Mouse (Mus musculus) retina, embryonic 14.5 days (tissue): ENCODE data around the gene Nrde2.
A peak's percentile ranks its signal among the peaks of the same experiment; 100 is the strongest.

Experiments
- DNase-seq: peaks from one replicate; pipeline ENCODE4 v3.0.0-alpha.2; 2015; ENCODE audit warnings: low spot score

Nrde2 gene

DNA sequence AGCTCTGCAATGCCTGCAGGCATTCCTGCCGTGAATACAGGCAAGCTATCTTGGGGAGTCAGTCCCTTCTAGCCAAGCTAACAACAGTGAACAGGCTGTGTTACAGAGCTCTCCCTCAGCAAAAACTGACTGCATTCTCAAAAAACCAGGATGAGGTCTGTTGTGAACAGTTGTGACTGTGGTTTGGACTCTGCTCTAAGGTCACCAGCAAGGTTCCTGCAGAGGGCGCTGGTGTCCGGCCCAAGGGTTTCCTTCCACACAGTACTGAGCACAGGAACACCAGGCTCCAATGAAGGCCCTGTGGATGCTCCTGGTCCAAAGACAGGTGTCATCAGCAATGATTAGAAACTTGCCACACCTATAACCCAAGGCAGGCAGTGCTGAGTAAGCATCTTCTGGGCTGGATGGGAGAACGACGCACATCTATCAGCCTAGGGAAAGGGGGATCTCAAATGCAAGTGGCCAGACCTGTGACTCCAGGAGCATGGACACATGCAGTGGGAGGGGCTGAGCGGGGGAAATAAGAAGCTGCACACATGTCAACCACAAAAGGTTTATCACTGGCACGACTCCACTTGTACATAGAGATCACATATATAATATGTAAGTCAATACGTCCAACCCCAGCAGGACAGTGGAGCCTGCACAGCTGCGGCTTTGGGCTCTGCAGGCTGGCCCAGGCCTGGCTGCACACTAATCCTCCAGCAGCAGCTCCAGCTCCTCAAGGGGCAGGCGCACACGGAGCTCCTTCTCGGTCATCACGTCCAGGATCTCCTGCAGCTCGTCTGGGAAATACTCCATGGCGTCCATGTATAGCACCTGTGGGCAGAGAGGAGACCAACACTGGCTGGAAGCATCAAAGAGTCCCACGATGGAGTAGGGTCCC lies 34.3 kb downstream of the Nrde2 start:
- DNase-seq: peak; percentile 38

DNA sequence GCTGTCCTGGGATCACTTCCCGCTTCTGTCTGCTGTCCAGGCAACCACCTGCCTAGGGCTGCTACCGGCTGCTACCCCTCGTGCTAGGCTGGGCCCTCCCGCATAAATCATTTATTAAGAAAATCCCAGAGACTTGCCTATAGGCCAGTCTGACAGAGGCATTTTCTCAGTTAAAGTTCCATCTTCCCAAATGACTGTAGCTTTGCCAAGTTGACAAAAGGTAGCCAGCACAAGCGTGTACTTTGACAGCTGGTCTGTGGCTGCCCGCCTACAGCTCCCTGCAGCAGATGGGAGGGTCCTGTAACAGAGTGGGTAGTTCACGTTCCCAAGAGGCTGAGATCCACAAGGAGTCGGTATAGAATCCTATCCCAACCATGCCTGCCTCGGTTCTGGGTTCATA lies 36.0 kb downstream of the Nrde2 start:
- no peak for DNase-seq

DNA sequence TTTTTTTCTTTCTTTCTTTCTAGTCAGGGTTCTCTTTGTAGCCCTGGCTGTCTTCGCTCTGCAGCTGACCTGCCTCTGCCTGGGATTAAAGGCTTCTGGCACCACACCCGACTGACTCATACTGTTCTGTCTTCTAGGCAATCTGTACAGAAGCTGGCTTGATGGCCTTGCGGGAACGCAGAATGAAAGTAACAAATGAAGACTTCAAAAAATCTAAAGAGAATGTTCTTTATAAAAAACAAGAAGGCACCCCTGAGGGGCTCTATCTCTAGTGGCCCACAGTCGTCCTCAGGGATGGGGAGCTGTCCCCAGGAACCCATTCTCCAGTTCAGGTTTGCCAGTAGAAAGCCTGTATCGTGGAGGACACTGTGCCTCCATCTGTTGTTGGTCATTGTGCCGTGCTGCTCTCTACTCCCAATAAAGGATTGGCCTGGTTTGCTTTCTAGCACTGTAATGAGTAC lies 36.5 kb downstream of the Nrde2 start:
- no peak for DNase-seq

DNA sequence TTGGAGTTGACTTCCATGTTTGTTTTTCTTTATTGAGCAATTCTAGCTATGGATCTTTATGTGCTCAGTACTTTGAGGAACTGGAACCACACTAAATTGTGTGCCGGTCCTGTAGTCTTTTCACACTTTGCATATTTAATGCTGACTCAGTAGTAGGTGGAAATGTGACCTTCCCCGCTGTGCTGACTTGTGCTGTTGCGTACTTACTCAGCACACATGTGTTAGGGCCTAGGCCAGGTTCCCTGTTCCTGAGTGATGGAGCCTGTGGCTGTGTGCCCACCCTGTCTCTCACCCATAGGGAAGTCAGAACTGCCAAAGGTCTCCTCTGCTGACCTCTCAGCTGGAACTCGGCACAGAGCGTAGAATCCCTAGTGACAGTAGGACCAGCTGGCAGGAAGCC lies 43.5 kb downstream of the Nrde2 start:
- no peak for DNase-seq

DNA sequence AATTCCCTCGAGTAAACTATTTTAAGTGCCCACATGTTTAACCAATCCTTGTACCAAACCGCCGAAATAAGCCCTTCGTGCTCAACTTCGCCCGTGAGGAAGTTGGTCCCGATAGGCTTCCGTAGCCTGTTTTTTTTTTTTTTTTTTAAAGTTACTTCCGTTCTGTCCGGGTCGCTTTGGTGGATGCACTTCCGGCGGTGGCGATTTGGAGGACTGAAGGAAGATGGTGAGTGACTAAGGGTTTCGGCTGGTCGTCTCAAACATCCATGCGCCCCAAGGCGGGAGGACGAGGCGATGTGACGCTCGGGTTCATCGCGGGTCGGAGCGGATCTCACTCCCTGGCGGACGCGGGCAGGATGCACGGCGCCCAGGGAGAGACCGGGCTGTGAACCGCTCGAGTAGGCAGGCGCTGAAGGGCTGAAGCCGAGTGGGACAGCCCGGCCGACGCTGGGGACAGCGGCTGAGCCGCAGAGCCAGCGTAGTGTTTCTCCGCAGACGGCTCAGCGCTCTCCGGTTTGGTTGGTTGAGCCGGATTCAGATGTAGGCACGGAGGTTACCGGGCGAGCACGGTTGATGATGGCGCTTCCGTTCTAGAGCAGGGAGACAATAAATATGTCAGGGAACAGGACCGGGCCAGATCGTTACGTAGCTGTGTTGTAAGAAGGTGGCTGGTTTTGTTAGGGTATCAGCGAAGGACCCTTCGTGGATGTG lies 49.3 kb downstream of the Nrde2 start, which contains the start of gene Psmc1:
Psmc1 (plus strand) TSS at position 169 of the 711 bp plus-strand sequence.
- peak; percentile 91 for DNase-seq

DNA sequence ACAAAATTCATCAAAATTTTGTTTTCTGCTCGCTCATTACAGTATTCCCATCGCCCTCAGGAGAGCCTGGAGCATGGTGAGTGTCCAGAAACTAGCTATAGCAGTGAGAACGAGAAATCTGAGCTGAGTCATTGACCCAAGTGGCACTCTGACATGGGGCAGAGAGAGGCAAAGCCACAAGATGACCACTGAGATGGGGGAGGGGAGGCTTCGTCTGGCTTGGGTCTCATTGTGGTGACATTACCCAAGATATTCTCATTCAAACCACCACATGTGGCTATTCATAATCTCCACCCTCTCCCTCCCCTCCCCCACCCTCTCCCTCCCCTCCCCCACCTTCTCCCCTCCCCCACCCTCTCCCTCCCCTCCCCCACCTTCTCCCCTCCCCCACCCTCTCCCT lies 52.0 kb downstream of the Nrde2 start:
- DNase-seq: no peak

DNA sequence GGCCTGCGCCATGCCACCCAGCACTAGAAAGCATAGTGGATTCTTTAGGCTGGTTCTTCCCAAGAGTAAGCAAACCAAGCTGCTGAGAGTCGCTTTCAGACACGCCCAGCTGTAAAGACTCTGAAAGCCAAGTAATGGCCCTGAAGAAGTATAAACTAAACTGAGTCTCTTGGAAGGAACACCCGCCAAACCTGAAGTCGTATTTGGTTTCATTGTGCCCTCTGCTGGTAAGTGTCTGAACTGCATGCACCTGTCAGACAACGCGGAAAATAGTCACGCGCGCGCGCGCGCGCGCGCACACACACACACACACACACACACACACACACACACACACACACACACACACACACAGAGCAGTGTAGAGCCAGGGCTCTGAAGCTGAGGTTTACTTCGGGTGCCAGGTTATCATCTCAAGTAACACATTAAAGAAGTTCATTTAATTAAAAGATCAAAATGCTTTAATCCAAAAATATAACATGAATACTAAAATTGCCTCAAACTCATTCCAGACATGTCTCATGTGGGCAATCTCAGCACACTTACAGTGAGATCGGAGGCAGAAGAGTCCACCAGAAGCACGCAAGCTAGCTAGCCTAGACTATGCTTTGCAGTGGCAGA lies 53.1 kb downstream of the Nrde2 start:
- peak; percentile 88 for DNase-seq

DNA sequence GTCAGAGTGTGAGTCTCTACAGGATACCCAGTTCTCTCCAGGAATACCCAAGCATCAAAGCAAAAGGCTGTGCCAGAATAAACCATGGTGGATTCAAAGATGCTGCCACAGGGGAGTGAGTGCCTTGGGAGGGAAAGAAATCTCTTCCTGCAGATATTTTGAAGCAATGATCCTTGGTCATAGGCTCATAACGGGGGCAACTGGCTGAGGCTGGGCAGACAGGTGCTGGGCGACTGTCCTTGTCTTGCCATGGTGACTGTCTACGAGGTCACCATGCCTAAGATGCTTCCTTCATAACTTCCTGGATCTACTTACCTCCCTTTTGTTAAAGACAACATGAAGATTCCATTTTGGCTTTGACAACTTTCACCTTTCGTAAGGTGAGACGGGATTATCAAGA lies 54.9 kb downstream of the Nrde2 start:
- DNase-seq: no peak

DNA sequence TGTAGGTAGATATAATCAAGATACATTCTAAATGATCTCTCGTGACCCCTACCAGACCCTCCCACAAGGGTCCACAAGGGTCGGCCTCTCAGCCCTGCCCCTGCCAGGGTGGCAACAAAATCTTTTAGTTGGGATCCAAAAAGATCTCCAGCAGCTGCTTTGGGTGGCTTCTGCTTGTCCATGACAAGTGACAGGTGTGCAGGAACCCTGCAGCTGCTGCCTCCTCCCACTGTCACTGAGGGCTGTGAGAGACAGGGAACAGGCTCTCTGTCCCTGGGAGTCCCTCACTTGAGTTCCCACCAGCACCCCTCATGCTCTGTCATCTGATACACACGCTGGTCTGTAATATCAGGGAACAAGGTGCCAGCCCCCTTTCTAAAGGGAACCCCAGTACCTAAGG lies 57.8 kb downstream of the Nrde2 start:
- DNase-seq: no peak

DNA sequence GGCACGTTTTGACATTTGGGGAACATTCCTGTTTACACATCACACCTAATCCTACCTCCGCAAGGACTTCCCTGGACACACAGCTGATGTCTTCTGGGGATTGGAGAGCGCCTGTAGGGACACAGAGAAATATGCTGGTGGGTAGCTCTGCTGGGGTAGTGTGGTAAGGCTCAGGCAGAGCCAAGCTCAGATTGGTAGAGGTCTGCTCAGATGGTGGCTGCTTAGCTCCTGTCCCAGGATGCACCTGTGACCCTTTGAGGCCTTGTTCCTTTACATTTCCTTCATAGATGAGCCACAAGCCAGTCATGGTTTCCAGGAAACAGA lies 58.8 kb downstream of the Nrde2 start:
- DNase-seq: no peak

DNA sequence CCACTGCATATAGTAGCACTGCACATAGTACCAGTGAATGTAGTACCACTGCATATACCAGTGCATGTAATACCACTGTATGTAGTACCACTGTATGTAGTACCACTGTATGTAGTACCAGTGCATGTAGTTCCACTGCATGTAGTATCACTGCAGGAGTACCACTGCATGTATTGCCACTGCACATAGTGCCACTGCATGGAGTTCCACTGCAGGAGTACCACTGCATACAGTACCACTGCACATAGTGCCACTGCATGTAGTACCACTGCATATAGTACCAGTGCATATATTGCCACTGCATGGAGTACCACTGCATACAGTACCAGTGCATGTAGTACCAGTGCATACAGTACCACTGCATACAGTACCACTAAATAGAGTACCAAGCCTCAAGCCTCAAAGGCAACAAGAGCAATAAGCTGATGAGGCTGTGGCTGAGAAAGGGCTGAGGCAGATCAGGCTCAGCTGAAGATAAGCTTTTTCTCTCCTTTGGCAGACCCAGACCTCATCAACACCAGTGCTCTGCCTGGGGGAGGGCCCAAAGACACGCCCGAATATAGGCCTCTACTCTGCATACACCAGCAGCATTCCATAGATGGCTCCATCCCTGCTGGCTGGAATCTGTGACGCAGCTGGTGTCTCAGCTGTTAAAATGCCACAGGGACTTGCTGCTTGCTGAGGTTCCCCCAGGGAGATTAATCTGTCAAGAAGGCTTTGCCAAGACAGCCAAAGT lies 59.3 kb downstream of the Nrde2 start:
- peak; percentile 23 for DNase-seq

DNA sequence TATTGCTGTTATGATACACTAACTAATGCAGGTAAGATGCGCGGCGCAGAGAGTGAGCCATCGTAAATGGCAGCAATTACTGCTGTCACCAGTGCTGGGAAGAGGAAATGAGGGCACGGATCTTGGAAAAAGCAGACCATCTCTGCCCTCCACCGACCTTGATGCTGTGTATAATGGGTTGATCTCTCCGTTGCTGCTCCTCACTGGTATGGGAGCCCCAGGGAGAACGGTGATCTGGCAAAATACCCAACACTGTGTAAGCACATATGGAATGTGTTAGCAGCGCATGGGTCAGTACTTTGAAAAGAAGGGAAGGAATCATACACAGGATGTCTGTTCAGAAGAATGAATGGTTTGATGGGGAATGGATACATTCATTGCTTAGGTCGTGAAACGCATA lies 66.4 kb downstream of the Nrde2 start:
- no peak for DNase-seq

DNA sequence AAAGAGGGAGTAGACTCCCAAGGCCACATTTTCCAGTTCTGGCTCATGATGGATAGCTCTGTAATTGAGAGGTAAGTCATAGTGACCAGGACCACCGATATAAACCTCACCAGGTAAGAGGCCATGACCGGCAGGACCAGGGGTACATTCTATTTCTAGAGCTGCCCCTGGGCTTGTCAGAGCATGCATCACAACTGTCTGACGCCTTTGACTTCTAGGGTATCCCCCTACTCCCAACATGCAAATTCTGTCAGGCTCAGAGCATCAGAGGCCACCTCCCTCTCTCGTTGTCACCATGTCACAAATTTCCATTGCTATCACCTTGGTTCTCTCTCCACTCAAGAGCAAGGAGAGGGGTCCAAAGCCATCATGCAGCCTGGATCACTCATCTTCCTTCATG lies 68.7 kb downstream of the Nrde2 start:
- DNase-seq: no peak

DNA sequence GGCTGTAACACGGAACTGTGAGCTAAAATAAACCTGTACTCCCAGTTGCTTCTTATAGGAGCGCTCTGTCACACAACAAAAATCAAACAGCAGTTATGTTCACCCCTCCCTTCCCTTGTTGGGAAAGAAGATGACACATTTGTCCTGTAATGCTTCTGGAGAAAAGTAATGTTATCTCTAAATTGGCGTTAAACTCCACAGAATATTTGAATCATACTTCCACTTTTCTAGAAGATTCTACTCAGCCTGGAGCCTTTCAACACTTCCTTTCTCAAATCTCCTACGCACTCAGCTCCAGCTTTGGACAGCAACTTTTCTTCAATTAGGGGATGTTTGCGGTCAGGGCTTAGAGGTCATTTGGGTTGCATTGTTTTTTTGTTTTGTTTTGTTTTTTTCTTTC lies 70.2 kb downstream of the Nrde2 start:
- DNase-seq: no peak

DNA sequence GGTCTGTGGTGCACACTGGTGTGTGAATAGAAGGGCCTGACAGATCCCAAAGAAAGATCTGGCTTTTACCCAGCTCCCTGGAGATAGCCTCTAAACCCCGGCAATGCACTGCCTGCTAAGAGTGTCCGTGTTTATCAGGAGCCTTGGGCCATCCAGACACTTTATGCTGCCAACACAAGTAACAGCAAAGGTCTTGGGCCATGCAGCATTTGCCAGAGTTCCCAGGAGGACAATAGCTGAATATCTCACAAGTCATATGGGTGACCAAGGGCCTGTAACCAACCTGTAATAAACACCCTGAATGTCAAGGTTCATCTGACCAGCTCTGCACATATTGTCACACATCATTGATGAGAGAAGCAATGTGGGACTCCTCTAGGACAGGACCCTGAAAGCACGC lies 71.4 kb downstream of the Nrde2 start:
- no peak for DNase-seq

DNA sequence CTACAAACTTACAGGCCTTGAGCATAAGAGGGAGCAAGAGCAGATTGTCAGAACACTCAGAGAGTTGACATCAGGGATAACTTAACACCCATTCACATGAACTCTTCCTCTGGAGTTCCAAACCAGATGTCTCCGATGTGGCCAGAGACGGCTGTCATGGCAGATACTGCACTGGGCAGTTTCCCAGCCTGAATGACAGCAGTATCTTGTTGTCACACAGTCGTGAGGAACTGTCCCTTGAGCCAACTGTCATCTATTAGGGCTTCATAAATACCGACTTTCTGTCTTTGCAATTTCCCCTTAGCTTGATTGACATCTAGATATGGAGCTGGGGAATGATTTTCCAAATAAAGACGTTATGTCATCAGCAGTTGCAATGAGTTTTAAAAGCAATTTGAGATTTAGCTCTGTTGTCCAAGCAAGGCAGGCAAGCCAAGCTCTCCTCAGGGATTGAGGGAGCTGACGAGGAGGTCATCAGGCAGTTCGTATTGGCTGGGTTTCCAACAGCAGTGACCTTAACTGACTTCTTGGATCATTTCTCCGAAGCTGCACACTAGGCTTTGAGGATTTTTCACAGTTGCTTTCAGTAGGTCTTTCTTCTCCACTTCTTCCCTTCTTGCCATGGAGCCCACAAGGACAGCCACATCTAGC lies 79.7 kb downstream of the Nrde2 start:
- no peak for DNase-seq

DNA sequence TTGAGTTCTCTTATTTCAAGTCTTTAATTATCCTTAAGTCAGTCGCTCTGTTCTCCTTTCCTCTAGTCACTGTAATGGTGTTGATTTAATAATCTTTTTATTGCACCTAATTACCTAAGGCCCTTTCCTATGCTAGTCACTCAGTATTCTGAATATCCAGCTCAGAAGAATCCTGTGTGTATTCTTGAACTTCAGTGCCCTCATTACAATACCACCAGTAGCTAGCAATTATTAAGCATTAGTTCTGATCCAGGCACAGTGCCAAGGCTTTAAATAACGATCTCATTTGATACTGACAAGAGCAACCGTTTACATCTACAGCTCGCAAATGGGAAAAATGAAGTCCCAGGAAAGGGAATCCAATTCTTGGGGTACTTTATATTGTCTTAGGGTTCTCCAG lies 83.7 kb downstream of the Nrde2 start:
- peak; percentile 47 for DNase-seq
